Mouse (Mus musculus): ENCODE results near the gene Chst8. TPM values are rescaled to one million over a fixed set of nuclear protein-coding genes. Genes with fewer than 3 reads are reported as not detected.

Chst8 gene
- polyA plus RNA-seq, 1 experiment from 2014 or later = 4.2 TPM

- ATAC-seq (ENCODE audit: insufficient number of reproducible peaks, low FRiP score, low TSS enrichment, low read depth) = no peak
Observed at GRCm38 (mm10) chr7:34799950-34800511, 12.5 kb downstream of the Chst8 start.

GRCm38 (mm10) chr7:34799404-34799771, 13.1 kb downstream of the Chst8 start:
- Histone ChIP-seq H3K27ac (replicated peaks) (no peak overlapping the region), H3K4me3 (replicated peaks) (no peak overlapping the region), H3K9me3 (replicated peaks) (no peaks in the 10 kb centered on the region), H3K4me2 (replicated peaks) (no peak overlapping the region), H3K4me1 (peaks cover 17% of the 10 kb centered on the region), H3K36me3 (no peaks in the 10 kb centered on the region), H3K27me3 (0 out of 2 replicates have a peak, but pooled peaks cover 3% of the 10 kb centered on the region), H3K9ac (no peak overlapping the region)
- WGBS = 6% methylated on average over 3 of the region's 3 CpGs
- ATAC-seq (ENCODE audit: insufficient number of reproducible peaks, low FRiP score, low TSS enrichment, low read depth) = no peak

More at GRCm38 (mm10) chr7:34799950-34800511, 12.5 kb downstream of the Chst8 start:
- 43% methylated on average over 13 of the region's 13 CpGs for WGBS
- no peak overlapping the region for H3K4me3 ChIP-seq (replicated peaks)
- H3K27ac ChIP-seq (replicated peaks) = no peak overlapping the region
- no peaks in the 10 kb centered on the region for H3K9me3 ChIP-seq (replicated peaks)
- H3K9ac ChIP-seq = no peak overlapping the region
- H3K4me2 ChIP-seq (replicated peaks) = no peak overlapping the region
- H3K36me3 ChIP-seq = no peaks in the 10 kb centered on the region
- 0 out of 2 replicates have a peak, but pooled peaks cover 3% of the 10 kb centered on the region for H3K27me3 ChIP-seq
- H3K4me1 ChIP-seq = peaks cover 17% of the 10 kb centered on the region

DNA sequence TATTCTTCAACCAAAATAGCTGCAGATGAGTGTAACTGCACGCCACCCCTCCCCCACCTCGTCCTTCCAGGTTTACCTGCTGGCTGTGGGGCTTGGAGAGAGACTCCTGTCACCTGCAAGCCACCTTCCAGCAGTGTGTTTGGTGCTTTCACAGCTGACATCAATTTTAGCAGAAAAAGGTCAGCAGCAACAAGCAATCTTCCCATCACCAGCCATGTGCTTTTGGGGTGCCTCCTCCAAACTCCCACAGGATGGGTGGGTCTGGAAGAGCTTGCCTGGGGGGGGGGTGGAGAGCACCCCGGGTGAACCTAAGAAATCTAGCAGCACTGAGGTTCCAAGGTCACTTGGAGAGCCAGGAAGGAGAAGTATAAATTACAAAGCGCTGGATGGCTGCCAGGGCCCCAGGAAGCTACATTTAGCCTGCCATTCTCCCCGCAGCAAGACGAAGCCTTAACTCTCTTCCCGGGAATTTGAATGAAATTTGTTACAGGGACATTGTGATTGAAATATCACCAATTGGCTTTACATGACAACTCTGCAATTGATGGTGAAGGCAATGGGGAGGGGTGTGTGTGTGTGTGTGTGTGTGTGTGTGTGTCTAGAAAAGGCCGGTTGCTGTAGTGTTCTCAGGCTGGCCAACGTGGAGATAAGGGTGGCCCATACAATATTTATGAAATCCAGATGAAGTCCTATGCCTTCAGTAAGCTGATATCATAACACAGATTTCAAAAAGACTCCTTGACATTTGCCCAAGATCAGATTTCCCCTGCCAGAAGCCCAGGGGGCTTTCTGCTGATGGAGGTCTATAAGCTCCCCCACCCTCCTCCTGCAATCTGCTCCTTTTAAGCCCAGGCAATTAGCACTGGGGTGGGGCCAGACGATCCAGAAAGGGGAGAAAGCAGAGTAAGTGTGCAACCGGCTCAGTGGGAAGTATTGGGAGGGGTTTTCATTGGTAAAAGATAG, 13.8 kb downstream of the Chst8 start:
- WGBS = 2% methylated on average over 11 of the region's 11 CpGs
- no peak overlapping the region for H3K9ac ChIP-seq
- H3K9me3 ChIP-seq (replicated peaks) = no peaks in the 10 kb centered on the region
- H3K4me3 ChIP-seq (replicated peaks) = no peak overlapping the region
- 0 out of 2 replicates have a peak, but pooled peaks have one; percentile 17 for ATAC-seq (ENCODE audit: insufficient number of reproducible peaks, low FRiP score, low TSS enrichment, low read depth)
- no peaks in the 10 kb centered on the region for H3K36me3 ChIP-seq
- H3K27me3 ChIP-seq = 0 out of 2 replicates have a peak, but pooled peaks cover 3% of the 10 kb centered on the region
- H3K4me2 ChIP-seq (replicated peaks) = peak overlapping the region; percentile 17
- no peak overlapping the region for H3K27ac ChIP-seq (replicated peaks)
- peaks cover 17% of the 10 kb centered on the region for H3K4me1 ChIP-seq

- Histone ChIP-seq H3K9me3 (replicated peaks) (no peaks in the 10 kb centered on the region), H3K9ac (no peak overlapping the region), H3K4me3 (replicated peaks) (no peak overlapping the region), H3K36me3 (no peaks in the 10 kb centered on the region), H3K4me2 (replicated peaks) (peak overlapping the region; percentile 17), H3K27ac (replicated peaks) (no peak overlapping the region), H3K4me1 (peaks cover 17% of the 10 kb centered on the region), H3K27me3 (0 out of 2 replicates have a peak, but pooled peaks cover 3% of the 10 kb centered on the region)
- no peak for ATAC-seq (ENCODE audit: insufficient number of reproducible peaks, low FRiP score, low TSS enrichment, low read depth)
- 2% methylated on average over 12 of the region's 12 CpGs for WGBS
Observed at GRCm38 (mm10) chr7:34798039-34798438, 14.5 kb downstream of the Chst8 start.

DNA sequence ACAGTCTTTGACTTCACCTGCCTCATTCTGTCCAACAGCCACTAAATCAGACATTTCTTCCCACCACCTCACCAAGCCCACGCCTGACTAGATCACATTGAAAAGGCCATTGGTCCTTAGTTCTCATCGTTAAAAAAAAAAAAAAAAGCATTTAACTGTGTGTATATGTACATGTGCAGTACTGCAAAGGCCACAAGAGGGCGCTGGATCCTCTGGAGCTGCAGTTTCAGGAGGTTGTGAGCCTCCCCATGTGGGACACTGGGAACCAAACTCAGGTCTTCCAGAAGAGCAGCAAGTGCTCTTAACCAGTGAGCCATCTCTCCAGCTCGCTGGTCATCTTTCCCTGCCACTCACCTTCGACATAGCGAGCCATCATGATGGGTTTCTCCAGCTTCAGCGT, 22.1 kb downstream of the Chst8 start:
- H3K4me2 ChIP-seq (replicated peaks) = no peak overlapping the region
- no peak overlapping the region for H3K9ac ChIP-seq
- H3K9me3 ChIP-seq (replicated peaks) = no peaks in the 10 kb centered on the region
- no peak for ATAC-seq (ENCODE audit: insufficient number of reproducible peaks, low FRiP score, low TSS enrichment, low read depth)
- H3K4me1 ChIP-seq = no peaks in the 10 kb centered on the region
- no peaks in the 10 kb centered on the region for H3K27me3 ChIP-seq
- H3K4me3 ChIP-seq (replicated peaks) = no peak overlapping the region
- H3K27ac ChIP-seq (replicated peaks) = no peak overlapping the region
- H3K36me3 ChIP-seq = no peaks in the 10 kb centered on the region
- WGBS = 79% methylated on average over 7 of the region's 7 CpGs

- Histone ChIP-seq H3K9me3 (replicated peaks) (no peaks in the 10 kb centered on the region), H3K4me2 (replicated peaks) (no peak overlapping the region), H3K9ac (no peak overlapping the region), H3K27me3 (no peaks in the 10 kb centered on the region), H3K4me1 (0 out of 2 replicates have a peak, but pooled peaks cover 2% of the 10 kb centered on the region), H3K4me3 (replicated peaks) (no peak overlapping the region), H3K36me3 (no peaks in the 10 kb centered on the region), H3K27ac (replicated peaks) (no peak overlapping the region)
- ATAC-seq (ENCODE audit: insufficient number of reproducible peaks, low FRiP score, low TSS enrichment, low read depth) = no peak
Observed at GRCm38 (mm10) chr7:34787171-34787570, 25.3 kb downstream of the Chst8 start.

- H3K9me3 ChIP-seq (replicated peaks) = no peaks in the 10 kb centered on the region
- no peak overlapping the region for H3K27ac ChIP-seq (replicated peaks)
- no peak overlapping the region for H3K4me2 ChIP-seq (replicated peaks)
- WGBS = 67% methylated on average over 6 of the region's 6 CpGs
- H3K36me3 ChIP-seq = no peaks in the 10 kb centered on the region
- no peak overlapping the region for H3K4me3 ChIP-seq (replicated peaks)
- no peak for ATAC-seq (ENCODE audit: insufficient number of reproducible peaks, low FRiP score, low TSS enrichment, low read depth)
- no peak overlapping the region for H3K9ac ChIP-seq
- H3K4me1 ChIP-seq = 0 out of 2 replicates have a peak, but pooled peaks cover 2% of the 10 kb centered on the region
- no peaks in the 10 kb centered on the region for H3K27me3 ChIP-seq
Observed at GRCm38 (mm10) chr7:34785052-34785451, 27.5 kb downstream of the Chst8 start.

DNA sequence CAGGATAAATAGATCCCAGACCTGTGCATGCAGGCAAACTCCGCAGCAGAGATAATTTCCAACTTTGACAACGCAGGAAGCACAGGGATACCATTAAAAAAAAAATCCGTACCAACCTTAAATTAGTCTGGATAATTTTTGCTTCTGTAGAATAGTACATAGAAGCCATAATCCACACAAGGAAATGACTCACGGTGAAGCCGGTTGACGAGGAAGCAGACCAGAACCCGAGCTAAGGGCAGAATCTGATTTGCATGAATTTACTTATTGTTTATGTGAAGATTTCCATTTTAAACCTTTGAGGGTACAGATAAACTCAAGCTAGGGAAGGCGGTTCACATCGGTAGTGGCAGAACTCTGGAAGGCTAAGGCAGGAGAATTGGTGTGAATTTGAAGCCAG, 28.0 kb downstream of the Chst8 start:
- H3K4me3 ChIP-seq (replicated peaks) = no peak overlapping the region
- no peaks in the 10 kb centered on the region for H3K27me3 ChIP-seq
- 38% methylated on average over 9 of the region's 9 CpGs for WGBS
- H3K36me3 ChIP-seq = no peaks in the 10 kb centered on the region
- no peak overlapping the region for H3K4me2 ChIP-seq (replicated peaks)
- H3K9me3 ChIP-seq (replicated peaks) = no peaks in the 10 kb centered on the region
- no peak for ATAC-seq (ENCODE audit: insufficient number of reproducible peaks, low FRiP score, low TSS enrichment, low read depth)
- 0 out of 2 replicates have a peak, but pooled peaks cover 2% of the 10 kb centered on the region for H3K4me1 ChIP-seq
- no peak overlapping the region for H3K27ac ChIP-seq (replicated peaks)
- H3K9ac ChIP-seq = no peak overlapping the region

- no peaks in the 10 kb centered on the region for H3K9me3 ChIP-seq (replicated peaks)
- H3K27me3 ChIP-seq = no peaks in the 10 kb centered on the region
- peaks cover 14% of the 10 kb centered on the region for H3K4me1 ChIP-seq
- no peak overlapping the region for H3K4me3 ChIP-seq (replicated peaks)
- no peak for ATAC-seq (ENCODE audit: insufficient number of reproducible peaks, low FRiP score, low TSS enrichment, low read depth)
- H3K4me2 ChIP-seq (replicated peaks) = no peak overlapping the region
- no peak overlapping the region for H3K9ac ChIP-seq
- no peaks in the 10 kb centered on the region for H3K36me3 ChIP-seq
- H3K27ac ChIP-seq (replicated peaks) = no peak overlapping the region
Observed at GRCm38 (mm10) chr7:34781988-34782387, 30.5 kb downstream of the Chst8 start.

- no peaks in the 10 kb centered on the region for H3K36me3 ChIP-seq
- H3K4me1 ChIP-seq = peaks cover 14% of the 10 kb centered on the region
- ATAC-seq (ENCODE audit: insufficient number of reproducible peaks, low FRiP score, low TSS enrichment, low read depth) = no peak
- 95% methylated on average over 2 of the region's 2 CpGs for WGBS
- H3K4me2 ChIP-seq (replicated peaks) = no peak overlapping the region
- no peak overlapping the region for H3K9ac ChIP-seq
- H3K27ac ChIP-seq (replicated peaks) = no peak overlapping the region
- H3K4me3 ChIP-seq (replicated peaks) = no peak overlapping the region
- H3K9me3 ChIP-seq (replicated peaks) = no peaks in the 10 kb centered on the region
- H3K27me3 ChIP-seq = no peaks in the 10 kb centered on the region
Observed at GRCm38 (mm10) chr7:34781217-34781616, 31.3 kb downstream of the Chst8 start.

GRCm38 (mm10) chr7:34778426-34778825, 34.1 kb downstream of the Chst8 start:
- 20% methylated on average over 8 of the region's 9 CpGs for WGBS
- no peak overlapping the region for H3K27ac ChIP-seq (replicated peaks)
- no peaks in the 10 kb centered on the region for H3K36me3 ChIP-seq
- H3K27me3 ChIP-seq = no peaks in the 10 kb centered on the region
- H3K4me1 ChIP-seq = peaks cover 19% of the 10 kb centered on the region
- H3K4me2 ChIP-seq (replicated peaks) = no peak overlapping the region
- no peak overlapping the region for H3K4me3 ChIP-seq (replicated peaks)
- no peak for ATAC-seq (ENCODE audit: insufficient number of reproducible peaks, low FRiP score, low TSS enrichment, low read depth)
- H3K9ac ChIP-seq = no peak overlapping the region
- no peaks in the 10 kb centered on the region for H3K9me3 ChIP-seq (replicated peaks)

All from embryonic facial prominence, embryonic 15.5 days (tissue).